ENCODE assay signal across 10 mouse cellular contexts in genomic region chr15:102455993-102456392, GRCm38 (mm10). TPM values are rescaled to one million over a fixed set of nuclear protein-coding genes. Genes with fewer than 3 reads are reported as not detected.
DNase-seq lines count a peak whose midpoint lies in the region; ATAC-seq lines count a peak whose summit lies in the region.
"Had no signal": no experiment of that assay in that cellular context is flagged by ENCODE, and none has a peak within 500 bp of the region (broad histone marks: within the 10 kb centered on the region; RNA-seq: fewer than 3 reads in every experiment).

No protein-coding gene starts in this region.

- ATAC-seq in forebrain, embryonic 11.5 days (replicated peaks; ENCODE audit: low FRiP score): no peak
- no peak for ATAC-seq in forebrain, embryonic 14.5 days
- ATAC-seq: intestine, embryonic 16.5 days had no signal

- no peaks in the 10 kb centered on the region for H3K36me3 ChIP-seq in forebrain, embryonic 11.5 days (ENCODE audit: control insufficient read depth, insufficient read depth, low read length)
- no peaks in the 10 kb centered on the region for H3K36me3 ChIP-seq in forebrain, embryonic 14.5 days (ENCODE audit: control insufficient read depth, insufficient read depth, low read length)

- WGBS in forebrain, embryonic 11.5 days: 34% methylated on average over 6 of the region's 6 CpGs
- 38% methylated on average over 6 of the region's 6 CpGs for WGBS in forebrain, embryonic 14.5 days

- no peaks in the 10 kb centered on the region for H3K4me1 ChIP-seq in forebrain, embryonic 11.5 days (replicated peaks; ENCODE audit: control insufficient read depth, insufficient read depth, low read length)
- H3K4me1 ChIP-seq in forebrain, embryonic 14.5 days (ENCODE audit: control insufficient read depth, insufficient read depth, low read length): peaks cover 2% of the 10 kb centered on the region; the same call in 1 of the 2 replicates

- no peaks in the 10 kb centered on the region for H3K27me3 ChIP-seq in forebrain, embryonic 11.5 days (ENCODE audit: control insufficient read depth, insufficient read depth, low read length)
- no peaks in the 10 kb centered on the region for H3K27me3 ChIP-seq in forebrain, embryonic 14.5 days (replicated peaks; ENCODE audit: control insufficient read depth, insufficient read depth, low read length)

- H3K4me2 ChIP-seq in forebrain, embryonic 11.5 days (ENCODE audit: low read depth, low read length, severe bottlenecking): no peak overlapping the region
- H3K4me2 ChIP-seq in forebrain, embryonic 14.5 days (ENCODE audit: low read length): no peak overlapping the region

- H3K4me3 ChIP-seq in forebrain, embryonic 11.5 days (ENCODE audit: low read depth, low read length): no peak overlapping the region
- no peak overlapping the region for H3K4me3 ChIP-seq in forebrain, embryonic 14.5 days (ENCODE audit: low read depth, low read length)

- no peak overlapping the region for H3K9ac ChIP-seq in forebrain, embryonic 11.5 days (ENCODE audit: low read length)
- no peak overlapping the region for H3K9ac ChIP-seq in forebrain, embryonic 14.5 days (ENCODE audit: low read length)

- peak; percentile 58 for DNase-seq in forebrain, embryonic 11.5 days (ENCODE audit: low spot score)
- DNase-seq in forebrain, embryonic 14.5 days (ENCODE audit: low spot score): no peak
- peak; percentile 21 for DNase-seq in spleen, adult 12 weeks (ENCODE audit: low spot score)
- DNase-seq in spleen, adult 18-20 months: no peak
- DNase-seq in forelimb bud, embryonic 11.5 days (ENCODE audit: low read depth, low spot score): peak; percentile 32
- DNase-seq in testis, postnatal 14 days (ENCODE audit: low spot score): peak; percentile 63
- no peak for DNase-seq in adipocyte (ENCODE audit: low spot score)
- DNase-seq in right cerebral cortex, postnatal 25 days: no peak

- H3K27ac ChIP-seq in forebrain, embryonic 11.5 days (ENCODE audit: low read depth, low read length): no peak overlapping the region
- H3K27ac ChIP-seq in forebrain, embryonic 14.5 days (ENCODE audit: low read depth, low read length): no peak overlapping the region

- H3K9me3 ChIP-seq in forebrain, embryonic 11.5 days (ENCODE audit: control insufficient read depth, low read length): no peaks in the 10 kb centered on the region
- no peaks in the 10 kb centered on the region for H3K9me3 ChIP-seq in forebrain, embryonic 14.5 days (replicated peaks; ENCODE audit: control insufficient read depth, low read length)

RNA-seq across cellular contexts. Expression of gene Prr13, which starts 2.8 kb away (rescaled TPM):
- 87.9 and 97.2 TPM in 2 replicates for polyA plus RNA-seq in forebrain, embryonic 11.5 days (2014; fragmentation: Nextera tagmentation; extraction: Ambion mirVana)
- polyA plus RNA-seq in forebrain, embryonic 14.5 days (2014; fragmentation: Nextera tagmentation; extraction: Ambion mirVana): 103 and 116 TPM in 2 replicates

RNA-seq across cellular contexts. Expression of gene Amhr2, which starts 10.8 kb away (rescaled TPM):
- 1.0 TPM in 1 of 2 replicates, not detected in the other for polyA plus RNA-seq in forebrain, embryonic 11.5 days (2014; fragmentation: Nextera tagmentation; extraction: Ambion mirVana)
- polyA plus RNA-seq in forebrain, embryonic 14.5 days (2014; fragmentation: Nextera tagmentation; extraction: Ambion mirVana): 0.11 and 0.25 TPM in 2 replicates

RNA-seq across cellular contexts. Expression of gene Pcbp2, which starts 14.3 kb away (rescaled TPM):
- 236 and 247 TPM in 2 replicates for polyA plus RNA-seq in forebrain, embryonic 11.5 days (2014; fragmentation: Nextera tagmentation; extraction: Ambion mirVana)
- 187 and 226 TPM in 2 replicates for polyA plus RNA-seq in forebrain, embryonic 14.5 days (2014; fragmentation: Nextera tagmentation; extraction: Ambion mirVana)

RNA-seq across cellular contexts. Expression of gene Gm10337, which starts 47.5 kb away (rescaled TPM):
- polyA plus RNA-seq in forebrain, embryonic 11.5 days (2014; fragmentation: Nextera tagmentation; extraction: Ambion mirVana): 15.6 TPM in 1 of 2 replicates, not detected in the other
- polyA plus RNA-seq in forebrain, embryonic 14.5 days (2014; fragmentation: Nextera tagmentation; extraction: Ambion mirVana): 13.4 TPM in 1 of 2 replicates, not detected in the other
- polyA plus RNA-seq: lung, embryonic 16.5 days had no signal

RNA-seq across cellular contexts. Expression of gene Sp1, which starts 50.0 kb away (rescaled TPM):
- 12.2 and 12.5 TPM in 2 replicates for polyA plus RNA-seq in forebrain, embryonic 11.5 days (2014; fragmentation: Nextera tagmentation; extraction: Ambion mirVana)
- polyA plus RNA-seq in forebrain, embryonic 14.5 days (2014; fragmentation: Nextera tagmentation; extraction: Ambion mirVana): 6.6 and 7.0 TPM in 2 replicates

Comparison
In these comparisons a context has a peak if more than half of its experiments do, and no peak if none do; other contexts are left out.
1. DNase-seq: peak in forebrain, embryonic 11.5 days (single experiment), spleen, adult 12 weeks (single experiment), forelimb bud, embryonic 11.5 days (single experiment) and testis, postnatal 14 days (single experiment); none in forebrain, embryonic 14.5 days (single experiment), spleen, adult 18-20 months (0 of 2), adipocyte (single experiment) and right cerebral cortex, postnatal 25 days (single experiment).